Mouse (Mus musculus) forebrain, embryonic 14.5 days (tissue): Measurements from ENCODE around the gene Mgl2. TPM values are rescaled to one million over a fixed set of nuclear protein-coding genes. Genes with fewer than 3 reads are reported as not detected.
"Not testable (repeated sequence)": the region's sequence is repeated elsewhere in the genome, so short reads cannot be mapped to it uniquely, and the experiment has no call there.

Experiments
- ATAC-seq: fragments of 200-750 bp; cut with Nextera tagmentation; 2 replicates; pipeline ENCODE4 v1.8.0; 2017; ENCODE audit warnings: mild to moderate bottlenecking, moderate library complexity
- DNase-seq: peaks from one replicate; pipeline ENCODE4 v3.0.0-alpha.2; 2015; ENCODE audit warnings: low spot score
- H3K27ac ChIP-seq: fragments of 300-500 bp; sonication (generic); 2 replicates; pipeline ENCODE4 v1.5.1; 2014; ENCODE audit warnings: low read depth, mild to moderate bottlenecking, control low read depth, low read length, moderate library complexity
- H3K27me3 ChIP-seq: fragments of 300-500 bp; sonication (generic); replicated peaks from 2 replicates; pipeline ENCODE4 v1.6.1; 2014; ENCODE audit warnings: low read length, control low read depth, mixed read lengths; ENCODE audit not compliant: control insufficient read depth, insufficient read depth
- H3K36me3 ChIP-seq: fragments of 300-500 bp; sonication (generic); 2 replicates; pipeline ENCODE4 v1.6.1; 2014; ENCODE audit warnings: low read length, control low read depth; ENCODE audit not compliant: control insufficient read depth, insufficient read depth
- H3K4me1 ChIP-seq: fragments of 300-500 bp; sonication (generic); 2 replicates; pipeline ENCODE4 v1.6.1; 2014; ENCODE audit warnings: antibody characterized with exemption, low read length, control low read depth; ENCODE audit not compliant: control insufficient read depth, insufficient read depth
- H3K4me2 ChIP-seq: fragments of 300-500 bp; sonication (generic); 2 replicates; pipeline ENCODE4 v1.6.1; 2014; ENCODE audit warnings: mild to moderate bottlenecking, control low read depth, low read length
- H3K4me3 ChIP-seq: fragments of 300-500 bp; sonication (generic); 2 replicates; pipeline ENCODE4 v1.5.1; 2014; ENCODE audit warnings: low read depth, low read length, control low read depth
- H3K9ac ChIP-seq: fragments of 300-500 bp; sonication (generic); 2 replicates; pipeline ENCODE4 v1.6.1; 2014; ENCODE audit warnings: mild to moderate bottlenecking, low read length, control low read depth, moderate library complexity
- H3K9me3 ChIP-seq: fragments of 300-500 bp; sonication (generic); replicated peaks from 2 replicates; pipeline ENCODE4 v1.6.1; 2016; ENCODE audit warnings: low read length, control low read depth, mixed read lengths; ENCODE audit not compliant: control insufficient read depth
- WGBS: fragments of 180-500 bp; shearing (Covaris S2); extraction: QIAGEN DNeasy Blood & Tissue Kit; methylation state at CpG from one replicate; pipeline ENCODE4 v1.1.7; 2014; 5-methylcytosine and 5-hydroxymethylcytosine counted together
- polyA plus RNA-seq: library from polyadenylated mRNA; unstranded; fragments of >200 nt; fragmentation: Nextera tagmentation; extraction: Ambion mirVana; gene quantifications from 2 replicates; pipeline ENCODE4 v1.2.1, GENCODE M21; 2014

The Mgl2 gene
- polyA plus RNA-seq, 1 experiment from 2014 or later: 0.72 TPM

- no peak for ATAC-seq
- no peaks in the 10 kb centered on the region for H3K4me1 ChIP-seq
- no peak overlapping the region for H3K4me3 ChIP-seq
- H3K36me3 ChIP-seq: no peaks in the 10 kb centered on the region
- H3K4me2 ChIP-seq: no peak overlapping the region
- no peaks in the 10 kb centered on the region for H3K9me3 ChIP-seq
- no peak for DNase-seq
- 69% methylated on average over 3 of the region's 3 CpGs for WGBS
- no peak overlapping the region for H3K9ac ChIP-seq
- H3K27ac ChIP-seq: no peak overlapping the region
- no peaks in the 10 kb centered on the region for H3K27me3 ChIP-seq
Measured at GRCm38 (mm10) chr11:70162336-70162735, 32.2 kb downstream of the Mgl2 start.

DNA sequence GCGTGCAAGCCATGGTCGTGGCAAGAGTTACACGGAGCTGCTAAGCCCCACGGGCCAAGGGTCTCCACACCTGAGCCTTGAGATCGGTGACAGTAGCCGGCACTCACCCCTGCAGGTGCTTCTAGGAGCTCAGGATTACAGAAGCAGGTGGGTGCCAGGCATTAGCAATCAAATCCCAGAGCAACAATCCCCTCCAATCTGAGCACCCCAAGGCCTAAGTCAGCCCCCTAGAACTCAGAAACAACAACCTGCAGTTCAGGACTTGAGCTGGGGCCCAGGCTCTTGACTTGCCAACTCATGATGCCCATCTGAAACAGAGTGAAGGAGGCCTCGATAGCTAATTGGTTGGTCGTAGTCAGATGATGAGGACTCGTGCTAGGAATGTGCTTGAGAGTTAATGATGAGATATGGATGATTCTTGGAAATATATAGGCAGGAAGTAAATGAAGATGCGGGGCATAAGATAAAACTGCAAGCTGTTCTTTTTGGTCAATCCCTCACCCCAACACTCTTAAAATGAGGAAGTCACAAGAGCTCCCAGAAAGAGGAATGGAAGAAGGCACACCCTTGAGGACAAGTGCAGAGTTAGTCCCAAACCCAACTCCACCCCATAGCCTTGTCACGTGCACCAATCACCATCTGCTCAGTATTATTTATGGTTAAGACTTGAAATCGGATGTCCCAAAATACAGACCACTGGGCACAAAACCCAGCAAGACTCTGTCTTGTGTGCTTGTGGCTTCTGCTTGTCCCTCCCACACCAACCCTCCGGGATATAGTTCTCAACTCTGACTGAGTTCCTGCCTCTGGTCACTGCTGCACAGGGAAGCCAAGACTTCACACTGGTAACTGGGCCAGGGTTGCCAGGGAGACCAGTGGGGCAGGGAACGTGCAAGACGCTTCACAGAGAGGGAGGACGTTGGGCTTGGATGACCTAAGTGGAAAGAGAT lies 36.1 kb downstream of the Mgl2 start:
- ATAC-seq (no peak), DNase-seq (no peak)
- H3K9me3 ChIP-seq: no peaks in the 10 kb centered on the region

GRCm38 (mm10) chr11:70168136-70168535 lies 38.0 kb downstream of the Mgl2 start:
- 63% methylated on average over 7 of the region's 7 CpGs for WGBS
- H3K9me3 ChIP-seq: no peaks in the 10 kb centered on the region
- DNase-seq: no peak
- ATAC-seq: no peak
- no peaks in the 10 kb centered on the region for H3K36me3 ChIP-seq
- H3K4me3 ChIP-seq: no peak overlapping the region
- no peak overlapping the region for H3K27ac ChIP-seq
- H3K27me3 ChIP-seq: no peaks in the 10 kb centered on the region
- no peaks in the 10 kb centered on the region for H3K4me1 ChIP-seq
- H3K4me2 ChIP-seq: no peak overlapping the region
- no peak overlapping the region for H3K9ac ChIP-seq

More for the DNA sequence above, 36.1 kb downstream of the Mgl2 start:
- no peak overlapping the region for H3K9ac ChIP-seq
- no peaks in the 10 kb centered on the region for H3K36me3 ChIP-seq
- no peak overlapping the region for H3K4me2 ChIP-seq
- WGBS: 74% methylated on average over 16 of the region's 16 CpGs
- no peak overlapping the region for H3K27ac ChIP-seq
- H3K4me1 ChIP-seq: no peaks in the 10 kb centered on the region
- no peak overlapping the region for H3K4me3 ChIP-seq
- no peaks in the 10 kb centered on the region for H3K27me3 ChIP-seq

DNA sequence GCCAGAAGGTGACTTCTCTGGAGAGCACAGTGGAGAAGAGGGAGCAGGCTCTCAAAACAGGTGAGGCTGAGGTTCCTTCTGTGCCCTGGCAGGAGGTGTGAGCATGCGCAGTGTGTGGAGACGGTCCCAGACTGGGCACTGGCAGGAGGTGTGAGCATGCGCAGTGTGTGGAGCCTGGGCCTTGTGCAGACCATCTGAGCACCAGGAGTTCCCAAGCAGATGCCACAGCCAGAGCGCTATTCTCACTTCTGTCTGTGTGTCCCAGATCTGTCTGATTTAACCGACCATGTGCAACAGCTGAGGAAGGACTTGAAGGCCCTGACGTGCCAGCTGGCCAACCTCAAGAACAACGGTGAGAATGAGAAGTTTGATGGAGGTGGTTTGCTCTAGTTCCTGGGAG lies 39.3 kb downstream of the Mgl2 start:
- H3K4me3 ChIP-seq, H3K36me3 ChIP-seq, H3K9me3 ChIP-seq, H3K27me3 ChIP-seq, DNase-seq, ATAC-seq, H3K4me2 ChIP-seq, H3K27ac ChIP-seq, H3K4me1 ChIP-seq, H3K9ac ChIP-seq: not testable (repeated sequence)
- WGBS: 88% methylated on average over 7 of the region's 7 CpGs

DNA sequence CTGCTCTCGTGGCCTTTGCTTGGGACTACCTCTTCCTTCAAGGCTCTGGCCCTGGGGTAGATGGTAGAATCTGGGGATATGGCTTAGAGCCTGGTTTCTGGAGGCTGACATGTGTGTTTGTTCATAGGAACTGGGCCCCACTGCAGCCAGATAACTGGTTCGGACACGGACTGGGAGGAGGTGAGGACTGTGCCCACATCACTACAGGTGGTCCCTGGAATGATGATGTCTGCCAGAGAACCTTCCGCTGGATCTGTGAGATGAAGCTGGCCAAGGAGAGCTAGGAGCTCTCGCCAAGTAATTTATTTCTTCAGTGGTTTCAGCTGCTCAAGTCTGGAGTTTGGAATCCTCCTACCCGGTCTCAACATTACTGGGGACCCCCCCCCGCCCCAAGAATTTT lies 40.2 kb downstream of the Mgl2 start:
- no peak overlapping the region for H3K4me2 ChIP-seq
- DNase-seq (no peak), ATAC-seq (no peak)
- WGBS: 76% methylated on average over 7 of the region's 7 CpGs
- no peaks in the 10 kb centered on the region for H3K9me3 ChIP-seq
- H3K36me3 ChIP-seq: no peaks in the 10 kb centered on the region
- H3K9ac ChIP-seq: no peak overlapping the region
- H3K4me1 ChIP-seq: no peaks in the 10 kb centered on the region
- H3K27me3 ChIP-seq: no peaks in the 10 kb centered on the region
- no peak overlapping the region for H3K4me3 ChIP-seq
- H3K27ac ChIP-seq: no peak overlapping the region

DNA sequence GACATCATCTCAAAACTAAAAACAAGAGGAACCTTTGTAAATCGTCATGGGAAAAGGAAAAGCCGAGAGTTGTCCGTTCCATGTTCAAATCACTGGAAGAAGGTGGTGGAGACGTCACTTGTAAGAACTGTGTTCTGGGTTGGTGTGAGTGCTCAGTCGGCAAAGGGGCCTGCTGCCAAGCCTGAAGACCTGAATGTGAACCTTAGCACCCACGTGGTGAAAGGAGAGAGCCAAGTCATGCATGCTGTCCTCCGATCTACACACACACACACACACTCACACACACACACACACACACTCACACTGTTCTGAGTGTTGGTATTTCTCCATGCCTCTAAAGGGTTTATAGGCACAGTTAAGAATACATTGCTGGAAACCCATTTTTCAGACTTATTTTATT lies 41.1 kb downstream of the Mgl2 start:
- no peaks in the 10 kb centered on the region for H3K9me3 ChIP-seq
- H3K4me3 ChIP-seq: no peak overlapping the region
- no peaks in the 10 kb centered on the region for H3K36me3 ChIP-seq
- H3K27me3 ChIP-seq: no peaks in the 10 kb centered on the region
- DNase-seq (no peak), ATAC-seq (no peak)
- H3K27ac ChIP-seq: no peak overlapping the region
- no peak overlapping the region for H3K4me2 ChIP-seq
- H3K9ac ChIP-seq: no peak overlapping the region
- WGBS: 85% methylated on average over 7 of the region's 7 CpGs
- no peaks in the 10 kb centered on the region for H3K4me1 ChIP-seq

DNA sequence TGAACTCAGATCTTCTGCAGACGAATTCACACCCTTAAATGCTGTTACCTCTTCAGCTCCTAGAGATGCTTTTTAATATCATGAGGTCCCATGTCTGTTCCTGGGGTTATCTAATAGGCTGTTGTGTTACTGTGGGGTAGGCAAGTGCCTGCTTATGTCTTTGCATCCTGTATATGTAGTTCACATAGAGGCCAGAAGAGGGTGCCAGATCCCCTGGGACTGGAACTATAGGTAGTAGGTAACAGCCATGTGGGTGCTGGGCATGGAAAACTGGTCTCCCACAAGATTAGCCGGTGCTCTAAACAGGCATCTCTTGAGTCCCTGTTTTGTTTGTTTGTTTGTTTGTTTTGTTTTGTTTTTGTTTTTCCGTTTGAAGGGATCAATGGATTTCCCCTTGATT lies 41.7 kb downstream of the Mgl2 start:
- Histone ChIP-seq H3K27ac (no peak overlapping the region), H3K27me3 (no peaks in the 10 kb centered on the region), H3K4me1 (no peaks in the 10 kb centered on the region), H3K36me3 (no peaks in the 10 kb centered on the region), H3K4me2 (no peak overlapping the region), H3K9ac (no peak overlapping the region), H3K9me3 (no peaks in the 10 kb centered on the region), H3K4me3 (no peak overlapping the region)
- 42% methylated on average over 3 of the region's 3 CpGs for WGBS
- DNase-seq (peak; percentile 19), ATAC-seq (no peak)

DNA sequence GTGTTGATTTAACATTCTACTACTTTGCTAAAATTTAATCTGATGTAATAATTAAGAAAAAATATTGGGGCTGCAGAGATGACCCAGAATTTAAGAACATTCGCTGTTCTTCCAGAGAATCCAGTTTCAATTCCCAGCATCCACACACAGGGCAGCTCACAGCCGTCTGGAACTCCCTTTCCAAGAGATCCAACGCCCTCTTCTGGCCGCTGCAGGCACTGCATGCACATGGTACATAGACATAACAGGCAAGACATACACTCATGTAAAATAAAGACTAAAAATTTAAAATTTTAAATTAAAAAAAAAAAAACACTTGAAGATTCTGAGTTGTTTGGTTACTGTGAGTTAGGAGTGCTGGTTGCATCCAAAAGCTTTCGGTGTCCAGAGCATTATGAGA lies 42.2 kb downstream of the Mgl2 start:
- no peak overlapping the region for H3K4me3 ChIP-seq
- H3K9ac ChIP-seq: no peak overlapping the region
- H3K36me3 ChIP-seq: no peaks in the 10 kb centered on the region
- H3K27me3 ChIP-seq: no peaks in the 10 kb centered on the region
- no peak for ATAC-seq
- no peaks in the 10 kb centered on the region for H3K9me3 ChIP-seq
- no peaks in the 10 kb centered on the region for H3K4me1 ChIP-seq
- no peak overlapping the region for H3K4me2 ChIP-seq
- WGBS: 55% methylated on average over 5 of the region's 5 CpGs
- no peak for DNase-seq
- H3K27ac ChIP-seq: no peak overlapping the region

- Histone ChIP-seq H3K4me1 (no peaks in the 10 kb centered on the region), H3K4me2 (no peak overlapping the region), H3K9ac (no peak overlapping the region), H3K9me3 (no peaks in the 10 kb centered on the region), H3K36me3 (no peaks in the 10 kb centered on the region), H3K27ac (no peak overlapping the region), H3K27me3 (no peaks in the 10 kb centered on the region), H3K4me3 (no peak overlapping the region)
- 79% methylated on average over 4 of the region's 4 CpGs for WGBS
- ATAC-seq: no peak
- DNase-seq: no peak
Measured at GRCm38 (mm10) chr11:70174491-70174890, 44.4 kb downstream of the Mgl2 start.
